Mouse (Mus musculus) lung, adult 18-20 months (tissue): ENCODE results near the gene Ube4a.
A peak's percentile ranks its signal among the peaks of the same experiment; 100 is the strongest.

Experiments used
- DNase-seq, 2 experiments: peaks; one replicate each; pipeline ENCODE4 v3.0.0; 2022; ENCODE audit warnings: mixed read lengths in 2 of 2

The Ube4a gene

GRCm38 (mm10) chr9:44965126-44965832 lies at the start of gene Ube4a:
Ube4a (minus strand) TSS chr9:44965600.
- peak; percentile 98 to 99 for DNase-seq

GRCm38 (mm10) chr9:45014879-45015278 lies 49.5 kb upstream of the Ube4a start:
- no peak for DNase-seq

GRCm38 (mm10) chr9:45011291-45011690 lies 45.9 kb upstream of the Ube4a start:
- no peak for DNase-seq

DNA sequence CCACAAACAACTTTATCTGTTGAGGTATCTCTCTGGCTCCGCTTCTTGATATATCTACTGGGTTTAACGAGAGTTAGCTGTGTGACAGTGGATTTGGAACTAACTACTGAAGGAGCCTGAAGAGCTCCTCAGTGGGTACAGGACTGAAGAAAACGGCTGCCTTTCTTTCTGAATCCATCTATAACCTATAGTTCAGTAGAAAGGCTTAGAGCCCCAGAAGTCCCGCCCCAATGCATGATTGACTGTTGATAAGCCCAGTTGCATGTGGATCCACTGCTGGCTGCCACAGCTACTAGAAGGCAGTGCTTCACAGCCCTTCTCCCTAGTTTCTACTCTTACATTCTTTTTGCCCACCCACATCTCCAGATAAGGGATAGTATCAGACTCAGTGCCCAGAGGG lies 45.1 kb upstream of the Ube4a start:
- no peak for DNase-seq

DNA sequence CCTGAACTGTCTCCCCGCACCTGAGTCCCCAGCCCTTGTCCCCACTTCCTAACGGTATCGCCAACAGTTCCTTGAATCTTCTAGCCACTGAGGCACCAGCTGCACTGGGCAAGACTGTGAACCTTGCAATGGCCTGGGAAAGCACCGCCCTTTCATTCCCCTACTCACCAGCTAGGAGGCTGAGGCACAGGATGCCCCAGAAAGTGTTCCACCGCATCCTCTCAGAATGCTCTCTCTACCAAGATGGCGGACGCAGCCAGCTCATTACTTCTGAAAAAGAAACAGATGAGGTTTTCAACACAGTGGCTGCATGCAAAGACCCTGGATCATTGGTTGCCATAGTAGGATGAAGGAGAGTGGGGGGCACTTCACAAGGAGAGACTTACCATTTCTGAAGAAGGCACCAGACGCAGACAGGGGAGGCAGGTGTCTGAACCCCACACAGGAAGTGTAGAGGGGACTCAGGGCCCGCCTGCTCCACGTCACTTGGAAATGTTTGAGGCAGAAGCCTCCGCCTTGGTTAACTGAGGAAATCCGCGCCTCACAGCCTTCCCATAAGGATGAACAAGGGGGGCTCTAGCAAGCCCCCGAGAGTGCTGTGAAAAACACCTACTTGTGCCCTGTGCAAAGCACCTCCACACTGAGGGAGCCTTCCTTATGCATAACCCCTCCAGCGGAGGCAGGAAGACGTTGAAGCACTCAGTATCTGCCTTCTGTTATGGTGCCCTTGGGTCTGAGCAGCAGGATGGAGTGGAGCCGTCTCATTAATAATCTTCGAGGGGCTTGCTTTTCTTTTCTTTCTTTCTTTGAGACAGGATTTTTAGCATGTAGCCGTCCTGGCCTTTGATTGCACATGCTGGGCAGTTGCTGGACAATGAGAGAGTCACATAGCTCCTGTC lies 44.0 kb upstream of the Ube4a start, which contains the start of gene Cd3e:
Cd3e (minus strand) TSS at position 448 of the 899 bp plus-strand sequence.
- DNase-seq = no peak

DNA sequence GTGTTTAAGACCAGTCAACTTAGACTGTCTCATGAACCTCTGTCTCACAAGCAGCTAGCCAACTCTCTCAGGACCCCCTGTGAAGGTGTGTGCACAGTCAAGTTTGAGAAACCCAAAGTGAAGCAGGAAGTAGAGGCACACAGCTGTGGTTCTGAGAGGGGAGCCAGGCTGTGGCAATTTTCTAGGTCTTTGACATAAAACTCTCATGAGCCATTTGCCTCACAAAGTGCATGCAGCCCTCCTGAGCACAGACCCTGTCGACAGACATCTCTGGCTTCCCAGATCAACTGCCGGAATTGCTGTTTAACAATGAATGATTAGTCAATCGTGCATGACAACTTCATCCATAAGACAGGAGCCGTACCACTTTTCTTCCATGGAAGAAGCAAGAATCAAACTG lies 42.9 kb upstream of the Ube4a start:
- no peak for DNase-seq

- no peak for DNase-seq
Measured at GRCm38 (mm10) chr9:45007404-45007803, 42.0 kb upstream of the Ube4a start.

DNA sequence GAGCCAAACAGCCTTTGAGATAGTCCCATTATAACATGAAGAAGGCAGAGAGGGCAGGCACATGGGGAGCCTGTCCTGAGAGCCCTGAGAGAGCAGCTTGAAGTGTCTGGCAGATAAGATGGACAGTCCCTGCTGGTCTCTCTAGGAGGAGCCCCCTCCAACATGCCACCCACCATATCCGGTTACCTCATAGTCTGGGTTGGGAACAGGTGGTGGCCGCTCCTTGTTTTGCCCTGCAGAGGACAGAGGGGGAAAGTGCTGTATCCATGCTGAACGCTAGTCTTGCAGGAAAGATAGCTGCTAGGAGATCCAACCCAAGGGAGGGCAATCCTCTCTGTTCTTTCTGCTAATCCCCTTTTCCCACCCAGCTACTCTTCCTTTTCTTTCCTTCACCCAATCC lies 34.8 kb upstream of the Ube4a start:
- no peak for DNase-seq

DNA sequence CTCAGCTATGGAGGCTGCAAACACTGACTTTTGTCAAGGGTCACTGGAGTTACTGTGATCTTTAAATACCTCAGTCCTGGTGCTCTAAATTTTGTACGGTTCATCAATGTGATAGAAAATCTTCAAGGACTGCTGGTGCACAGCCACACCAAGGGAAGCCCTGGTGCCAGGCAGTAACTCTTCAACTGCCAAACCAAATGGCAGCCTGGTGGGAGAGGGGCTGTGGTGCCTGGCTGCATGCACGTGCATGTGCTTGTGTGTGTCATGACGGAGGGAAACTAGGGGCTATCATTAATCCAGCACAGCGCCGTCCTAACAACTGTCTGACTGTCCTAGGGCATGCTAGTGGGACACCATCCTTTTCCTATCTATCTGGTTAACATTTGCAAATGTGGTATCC lies 34.4 kb upstream of the Ube4a start:
- no peak for DNase-seq

- DNase-seq = no peak
Measured at GRCm38 (mm10) chr9:44999171-44999570, 33.8 kb upstream of the Ube4a start.

- no peak for DNase-seq
Measured at GRCm38 (mm10) chr9:44998138-44998537, 32.7 kb upstream of the Ube4a start.

DNA sequence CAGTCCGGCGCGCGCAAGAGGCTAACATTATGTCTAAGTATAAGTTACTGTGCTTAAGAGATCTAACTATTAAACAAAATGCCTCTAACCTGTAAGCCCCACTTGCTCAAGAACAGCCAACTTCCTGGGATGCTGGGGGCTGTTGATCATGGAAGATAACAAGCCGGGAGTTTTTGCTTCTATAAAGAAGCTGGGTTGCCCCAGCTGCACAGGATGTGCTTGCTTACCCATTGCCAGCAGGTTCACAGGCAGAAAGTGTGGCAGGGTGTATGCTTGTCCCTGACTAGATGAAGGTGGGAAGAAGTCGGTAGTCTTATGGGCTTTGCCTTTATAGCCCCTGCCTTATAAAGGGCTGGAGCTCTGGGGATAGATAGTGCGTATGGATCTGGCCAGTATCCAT lies 31.2 kb upstream of the Ube4a start:
- DNase-seq = no peak

- DNase-seq = no peak
Measured at GRCm38 (mm10) chr9:44994962-44995361, 29.6 kb upstream of the Ube4a start.

DNA sequence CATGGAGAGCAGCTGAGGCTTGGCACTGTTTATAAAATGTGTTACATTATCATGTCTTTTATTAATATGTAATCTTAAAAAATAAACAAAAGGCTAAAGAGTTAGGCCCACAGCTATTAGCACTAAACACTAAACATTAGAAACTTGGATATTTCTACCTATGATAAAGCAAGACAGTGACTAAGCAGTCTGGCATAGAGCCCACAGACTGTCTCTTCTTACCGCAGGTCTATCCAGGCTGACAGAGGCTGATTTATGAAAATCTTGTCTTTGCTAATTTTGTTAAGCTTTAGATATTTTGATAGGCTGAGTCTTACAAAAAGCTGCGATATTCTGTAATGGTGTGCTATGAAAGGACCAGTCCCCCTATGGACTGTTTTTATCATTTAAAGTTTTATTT lies 27.9 kb upstream of the Ube4a start:
- DNase-seq = no peak

DNA sequence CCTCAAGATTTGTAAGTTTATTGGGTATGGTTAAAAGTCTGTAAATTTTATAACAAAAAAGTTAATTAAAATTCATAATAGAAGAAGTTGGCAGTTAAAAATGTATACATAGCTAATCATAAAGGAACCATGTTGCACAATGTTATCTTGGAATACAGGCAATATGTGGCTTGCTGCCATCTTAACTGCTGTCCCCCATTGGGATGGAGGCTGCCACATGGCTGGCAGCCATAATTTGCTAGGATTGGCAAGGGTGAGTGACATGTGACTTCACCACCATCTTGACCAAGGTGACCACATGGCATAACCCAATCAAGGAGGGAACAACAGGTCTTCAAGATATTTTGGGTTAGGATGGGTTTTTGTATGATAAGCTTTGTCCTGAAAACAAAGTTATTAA lies 26.9 kb upstream of the Ube4a start:
- DNase-seq = no peak

GRCm38 (mm10) chr9:44991821-44992220 lies 26.4 kb upstream of the Ube4a start:
- DNase-seq = no peak

GRCm38 (mm10) chr9:44986976-44987375 lies 21.6 kb upstream of the Ube4a start:
- DNase-seq = no peak

- peak; percentile 50 to 59 for DNase-seq
Measured at GRCm38 (mm10) chr9:44986242-44986781, 20.9 kb upstream of the Ube4a start.

DNA sequence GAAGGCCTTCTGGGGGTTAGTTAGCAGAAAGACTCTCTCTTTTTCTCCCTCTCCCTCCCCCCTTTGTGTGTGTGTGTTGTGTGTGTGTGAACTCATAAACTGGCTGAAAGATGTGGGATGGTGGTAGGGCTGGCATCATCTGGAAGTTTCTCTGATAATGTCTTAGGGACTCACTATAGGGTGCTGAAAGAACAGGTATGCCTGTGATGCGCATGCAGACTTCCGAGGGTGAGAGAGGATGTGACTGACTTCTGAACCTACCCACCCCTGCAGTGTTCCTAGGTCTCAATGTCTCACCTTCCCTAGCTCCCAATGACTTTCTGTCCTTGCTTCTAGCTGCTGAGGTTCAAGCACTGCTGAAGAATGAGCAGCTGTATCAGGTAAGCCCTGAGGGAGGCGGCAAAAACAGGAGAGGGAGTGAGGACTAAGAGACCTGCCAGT lies 20.3 kb upstream of the Ube4a start:
- no peak for DNase-seq

DNA sequence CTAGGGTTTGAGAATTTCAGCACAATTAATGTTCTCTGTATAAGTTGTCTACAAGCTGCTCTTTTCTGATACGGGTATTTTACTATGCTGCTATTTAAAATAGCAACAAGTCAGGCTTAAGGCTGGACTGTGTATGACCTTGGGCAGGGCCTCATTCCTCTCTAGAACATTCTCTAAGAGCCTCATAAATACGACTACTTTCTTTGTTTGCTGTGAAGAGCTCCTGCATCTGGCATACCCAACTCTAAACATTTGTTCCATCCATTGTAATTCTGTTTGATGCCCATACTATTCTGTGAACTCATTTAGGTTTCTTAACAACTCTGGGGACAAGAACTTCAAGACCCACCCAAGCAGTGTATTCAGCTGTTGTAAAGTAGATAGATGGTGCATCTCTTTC lies 17.6 kb upstream of the Ube4a start:
- no peak for DNase-seq

DNA sequence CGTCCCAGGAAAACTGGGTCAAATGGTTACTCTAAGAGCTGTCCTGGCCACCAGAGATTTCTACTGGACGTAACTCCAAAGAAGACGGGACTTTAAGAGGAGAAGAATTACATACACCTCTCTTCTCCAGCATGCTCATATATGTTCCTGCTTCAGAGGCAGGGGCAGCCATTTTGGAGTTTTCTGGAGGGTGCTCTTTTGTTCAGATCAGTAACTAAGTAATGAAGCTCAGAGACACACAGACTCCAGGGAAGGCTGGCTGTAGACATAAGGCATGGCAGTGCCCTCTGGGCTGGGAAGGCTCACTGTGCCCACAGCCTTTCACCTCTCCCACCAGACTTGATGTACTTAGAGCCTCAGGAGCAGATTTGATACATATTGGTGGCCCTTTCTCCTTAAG lies 17.1 kb upstream of the Ube4a start:
- DNase-seq = no peak

DNA sequence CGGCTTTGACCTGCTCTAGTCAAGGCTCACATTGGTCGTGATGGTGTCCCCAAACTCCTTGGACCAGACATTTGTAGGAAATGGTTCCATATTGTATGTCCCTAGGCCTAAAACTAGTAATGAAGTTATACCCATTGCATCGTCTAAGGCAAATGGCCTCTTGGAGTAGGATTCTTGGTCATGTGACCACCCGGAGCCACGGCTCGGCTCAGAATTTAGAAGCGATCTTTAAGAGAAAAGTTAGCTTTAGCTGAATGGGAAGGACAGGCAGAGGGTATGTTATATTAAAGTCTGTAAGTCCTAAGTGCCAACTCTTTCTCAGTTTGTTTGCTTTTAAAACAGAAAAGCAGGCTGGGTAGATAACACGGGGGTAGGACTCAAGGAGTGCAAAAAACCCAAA lies 16.7 kb upstream of the Ube4a start:
- no peak for DNase-seq

DNA sequence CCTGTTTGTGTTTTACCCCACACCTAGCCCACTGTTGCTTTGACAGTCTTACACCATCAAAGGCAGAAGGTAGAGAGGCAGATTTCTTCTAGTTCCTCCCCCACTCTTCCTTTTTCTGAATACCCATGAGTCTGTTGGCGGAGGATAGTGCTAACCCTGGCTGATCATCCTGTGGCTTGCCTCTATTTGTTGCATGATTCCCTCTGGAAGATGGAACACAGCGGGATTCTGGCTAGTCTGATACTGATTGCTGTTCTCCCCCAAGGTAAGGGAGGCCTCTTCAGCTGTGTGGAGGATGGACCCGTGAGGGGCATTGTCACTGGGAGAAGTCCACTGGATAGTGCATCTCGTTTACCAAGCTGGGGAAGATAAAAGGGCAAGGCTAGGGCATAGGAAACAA lies 16.3 kb upstream of the Ube4a start, which contains the start of gene Cd3d:
Cd3d (plus strand) TSS at position 111 of the 400 bp plus-strand sequence.
- DNase-seq = no peak

DNA sequence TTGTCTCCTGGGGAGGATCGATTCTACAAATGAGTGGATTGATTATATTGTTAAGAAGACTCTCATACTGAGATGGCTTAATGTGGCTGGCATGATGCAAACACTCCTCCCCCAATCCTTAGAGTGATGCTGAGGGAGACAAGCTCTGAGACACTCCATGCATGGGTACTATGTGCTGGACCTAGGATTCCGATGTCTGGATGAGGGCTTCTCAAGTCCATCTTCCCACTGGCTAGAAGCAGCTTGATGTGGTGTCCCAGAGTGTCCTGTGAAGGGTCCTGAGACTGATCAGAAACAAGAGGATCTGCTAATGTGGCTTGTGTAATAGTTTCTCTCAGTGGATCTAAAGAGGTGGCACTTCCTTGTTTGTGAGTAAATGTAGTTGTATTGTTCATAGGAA lies 15.7 kb upstream of the Ube4a start:
- DNase-seq = no peak
